Mouse (Mus musculus) right cerebral cortex, adult 2 months (tissue): Measurements from ENCODE around the gene 4930470P17Rik.

Source experiments
- DNase-seq, 2 experiments: peaks; one replicate each; pipeline ENCODE4 v3.0.0; 2021 to 2022; ENCODE audit warnings: low spot score in 2 of 2

The 4930470P17Rik gene

GRCm38 (mm10) chr2:170578588-170578987, 23.2 kb downstream of the 4930470P17Rik start:
- no peak for DNase-seq

- no peak for DNase-seq
Measured at GRCm38 (mm10) chr2:170577502-170577901, 24.3 kb downstream of the 4930470P17Rik start.

GRCm38 (mm10) chr2:170576077-170576476, 25.7 kb downstream of the 4930470P17Rik start:
- DNase-seq = no peak

GRCm38 (mm10) chr2:170564995-170565394, 36.8 kb downstream of the 4930470P17Rik start:
- DNase-seq = no peak

GRCm38 (mm10) chr2:170563956-170564855, 37.6 kb downstream of the 4930470P17Rik start:
- no peak for DNase-seq

GRCm38 (mm10) chr2:170552088-170552487, 49.7 kb downstream of the 4930470P17Rik start:
- DNase-seq = no peak

- peak; percentile 15 to 22 for DNase-seq
Measured at GRCm38 (mm10) chr2:170550240-170550639, 51.6 kb downstream of the 4930470P17Rik start.

- no peak for DNase-seq
Measured at GRCm38 (mm10) chr2:170549146-170549545, 52.7 kb downstream of the 4930470P17Rik start.

GRCm38 (mm10) chr2:170548046-170548445, 53.8 kb downstream of the 4930470P17Rik start:
- no peak for DNase-seq

GRCm38 (mm10) chr2:170547526-170547925, 54.3 kb downstream of the 4930470P17Rik start:
- no peak for DNase-seq

GRCm38 (mm10) chr2:170545745-170546144, 56.1 kb downstream of the 4930470P17Rik start:
- no peak for DNase-seq

GRCm38 (mm10) chr2:170544950-170545349, 56.9 kb downstream of the 4930470P17Rik start:
- no peak for DNase-seq

- no peak for DNase-seq
Measured at GRCm38 (mm10) chr2:170544159-170544558, 57.7 kb downstream of the 4930470P17Rik start.

- no peak for DNase-seq
Measured at GRCm38 (mm10) chr2:170543625-170544024, 58.2 kb downstream of the 4930470P17Rik start.

- DNase-seq = peak; percentile 83 to 85
Measured at GRCm38 (mm10) chr2:170539211-170539610, 62.6 kb downstream of the 4930470P17Rik start.

GRCm38 (mm10) chr2:170535841-170536240, 66.0 kb downstream of the 4930470P17Rik start:
- DNase-seq = no peak

- DNase-seq = no peak
Measured at GRCm38 (mm10) chr2:170534803-170535174, 67.0 kb downstream of the 4930470P17Rik start.

- no peak for DNase-seq
Measured at GRCm38 (mm10) chr2:170534116-170534802, 67.6 kb downstream of the 4930470P17Rik start.

- no peak for DNase-seq
Measured at GRCm38 (mm10) chr2:170530256-170530655, 71.6 kb downstream of the 4930470P17Rik start.

- DNase-seq = no peak
Measured at GRCm38 (mm10) chr2:170529766-170530165, 72.1 kb downstream of the 4930470P17Rik start.
